Mouse (Mus musculus) common myeloid progenitor, adult 5-6 weeks (primary cell): ENCODE data around the gene Eva1c. TPM values are rescaled to one million over a fixed set of nuclear protein-coding genes. Genes with fewer than 3 reads are reported as not detected.

ENCODE experiments used
- ATAC-seq: replicated peaks from 2 replicates; pipeline ENCODE4 v1.8.0; 2016; ENCODE audit warnings: low read depth, mild to moderate bottlenecking, moderate TSS enrichment, inconsistent platforms; ENCODE audit not compliant: poor library complexity, severe bottlenecking
- total RNA-seq: library from RNA; stranded (forward); fragments of 200-1000, 187-1606 nt; gene quantifications from 2 replicates; pipeline ENCODE4 v1.2.3, GENCODE M21; 2017

Gene Eva1c
- total RNA-seq, 1 experiment from 2014 or later, result not detected

DNA sequence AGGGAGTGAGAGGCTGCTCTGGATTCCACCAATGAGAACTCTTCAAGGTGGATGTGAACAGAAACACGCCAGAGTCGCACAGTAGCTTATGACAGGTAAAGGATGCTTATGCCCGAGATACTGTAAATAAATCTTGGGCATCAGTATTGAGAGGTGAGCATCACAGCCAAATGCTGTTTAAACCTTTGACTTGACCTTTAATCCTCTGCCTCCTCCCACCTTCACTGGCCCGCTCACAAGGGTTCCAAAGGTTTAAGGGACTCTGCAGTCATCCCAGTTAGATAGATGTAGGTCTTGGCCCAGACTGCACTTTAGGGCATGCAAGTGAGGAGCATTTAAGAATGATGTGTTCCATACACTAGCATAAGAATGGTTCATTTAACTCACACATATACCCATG, 31.7 kb downstream of the Eva1c start:
- ATAC-seq, result no peak

DNA sequence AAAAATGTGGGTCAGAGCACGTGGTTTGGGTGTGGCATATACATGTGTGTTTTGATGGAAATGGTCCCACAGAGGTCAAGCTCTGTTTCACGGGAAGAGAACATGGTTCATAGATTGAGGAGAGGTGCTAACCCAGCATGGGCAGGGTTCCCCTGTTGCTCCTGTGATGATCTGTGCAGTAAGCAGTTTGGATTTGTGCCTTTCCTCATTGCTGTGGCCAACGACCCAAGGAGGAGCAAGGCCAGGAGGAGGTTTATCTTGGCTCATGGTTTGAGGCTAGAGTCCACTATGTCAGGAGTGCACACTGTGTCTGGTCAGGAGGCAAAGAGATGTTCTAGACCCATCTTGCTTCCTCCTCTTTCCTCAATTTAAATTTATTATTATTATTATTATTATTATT, 36.5 kb downstream of the Eva1c start:
- ATAC-seq, result no peak

DNA sequence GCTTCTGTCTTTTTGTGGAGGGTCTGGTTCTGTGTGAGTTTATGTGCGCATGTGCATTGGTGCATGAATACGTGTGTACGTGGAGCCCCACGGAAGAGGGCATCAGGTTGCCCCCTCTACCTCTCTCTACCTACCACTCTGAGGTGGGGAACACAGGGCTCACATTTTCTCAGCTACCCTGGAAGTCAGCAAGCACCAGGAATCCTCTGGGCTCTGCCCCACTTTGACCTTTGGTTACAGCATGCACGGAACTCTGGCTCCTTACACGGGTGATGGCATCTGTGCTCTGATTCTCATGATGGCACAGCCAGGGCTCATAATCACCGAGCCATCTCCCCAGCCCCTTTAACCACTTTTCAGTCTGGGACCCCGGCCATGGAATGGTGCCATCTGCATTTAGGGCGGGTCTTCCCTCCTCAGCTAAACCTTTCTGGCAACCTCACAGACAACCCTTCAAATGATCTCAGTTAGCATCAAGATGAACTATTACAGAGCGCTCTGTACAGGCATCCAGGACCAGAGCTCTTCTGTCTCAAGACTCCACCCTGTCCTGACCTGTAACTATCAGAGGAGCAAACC, 37.0 kb downstream of the Eva1c start:
- no peak for ATAC-seq

DNA sequence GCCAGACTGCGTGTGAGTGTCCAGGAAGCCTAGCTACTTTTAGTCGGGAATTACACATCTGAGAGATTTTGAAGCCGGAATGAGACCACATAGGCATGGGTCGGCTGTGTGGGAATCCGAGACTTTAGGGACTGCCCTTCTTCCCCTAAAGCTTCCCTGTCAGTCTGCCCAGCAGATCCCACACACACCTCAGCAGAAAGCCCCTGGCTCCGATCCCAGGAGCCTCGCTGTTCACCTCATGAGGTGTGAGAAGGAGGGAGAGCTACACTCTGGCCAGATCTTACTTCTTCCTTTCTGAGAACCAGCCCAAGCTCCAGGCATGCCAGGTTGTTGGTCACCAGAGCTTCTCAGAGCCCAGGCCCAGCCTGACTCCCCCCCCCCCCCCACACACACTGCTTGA, 38.2 kb downstream of the Eva1c start:
- ATAC-seq, result no peak

DNA sequence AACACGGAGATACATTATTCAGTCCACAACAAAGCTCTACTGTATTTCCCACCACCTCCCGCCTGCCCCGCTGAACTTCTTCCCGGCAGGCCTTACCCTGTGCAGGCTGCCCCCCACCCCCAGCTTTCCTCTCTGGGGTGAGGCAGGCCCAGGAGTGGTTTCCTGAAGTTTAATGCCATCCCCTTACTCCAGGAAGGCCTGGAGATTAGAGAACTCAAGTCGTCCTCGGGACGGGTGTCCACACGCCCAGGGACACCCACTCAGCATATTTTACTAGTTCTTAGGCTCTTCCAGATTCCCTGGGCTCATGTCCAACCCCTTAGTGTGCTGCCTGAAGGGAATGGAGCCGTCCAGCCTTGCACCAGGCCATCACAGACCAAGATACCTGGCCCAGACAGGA, 39.1 kb downstream of the Eva1c start:
- no peak for ATAC-seq

DNA sequence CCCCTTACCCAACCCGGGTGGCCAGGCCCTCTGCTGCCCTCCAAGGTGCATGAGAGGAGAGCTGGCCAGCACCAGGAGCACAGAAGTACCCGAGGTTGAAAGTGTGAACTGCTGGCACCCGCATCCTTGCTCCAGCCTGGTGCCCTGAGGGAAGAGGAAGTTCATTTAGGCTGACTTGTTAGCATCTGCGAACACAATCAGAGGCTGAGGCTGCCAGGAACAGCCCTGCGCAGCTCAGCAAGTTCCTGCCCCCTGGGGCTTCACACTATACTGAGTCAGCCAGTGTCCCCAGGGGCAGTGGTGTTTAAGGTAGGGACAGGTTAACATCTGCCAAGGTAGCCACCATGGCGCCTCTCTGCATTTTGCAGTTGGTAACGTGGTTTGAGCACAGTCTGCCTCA, 41.6 kb downstream of the Eva1c start:
- 0 out of 2 replicates have a peak, but pooled peaks have one; percentile 56 for ATAC-seq

DNA sequence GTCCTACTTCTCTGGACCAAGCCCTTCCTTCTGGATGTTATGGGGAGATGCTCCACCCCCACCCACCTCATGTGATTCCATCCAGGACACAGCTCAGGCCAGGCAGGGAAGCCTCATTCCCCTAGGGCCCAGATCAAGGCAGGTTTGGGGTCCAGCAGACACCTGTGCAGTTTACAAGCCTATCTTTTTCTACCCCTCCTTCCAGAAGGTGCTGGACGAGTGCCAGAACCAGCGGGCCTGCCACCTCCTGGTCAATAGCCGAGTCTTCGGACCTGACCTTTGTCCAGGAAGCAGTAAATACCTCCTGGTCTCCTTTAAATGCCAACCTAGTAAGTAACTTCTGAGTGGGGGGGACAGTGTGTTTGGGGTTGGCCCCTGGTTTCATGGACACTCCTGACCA, 42.8 kb downstream of the Eva1c start:
- ATAC-seq, result no peak

DNA sequence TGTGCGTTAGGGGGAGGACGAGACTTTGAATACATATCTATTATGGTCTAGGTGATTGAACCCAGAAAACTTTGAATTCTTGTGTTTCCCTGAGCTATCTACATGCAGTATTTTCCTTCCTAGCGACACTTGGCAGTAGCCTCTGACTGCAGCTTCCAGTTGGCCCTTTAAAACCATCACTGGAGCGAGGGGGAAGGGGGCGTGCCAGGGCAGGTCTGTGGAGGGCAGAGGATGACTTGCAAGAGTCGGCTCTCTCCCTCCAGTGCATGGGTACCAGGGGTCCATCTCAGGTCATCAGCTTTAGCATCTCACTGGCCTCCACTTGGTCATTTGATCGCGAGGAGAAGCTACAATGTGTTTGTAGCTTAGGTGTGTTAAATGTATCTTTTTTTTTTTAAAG, 46.4 kb downstream of the Eva1c start:
- ATAC-seq, result no peak

DNA sequence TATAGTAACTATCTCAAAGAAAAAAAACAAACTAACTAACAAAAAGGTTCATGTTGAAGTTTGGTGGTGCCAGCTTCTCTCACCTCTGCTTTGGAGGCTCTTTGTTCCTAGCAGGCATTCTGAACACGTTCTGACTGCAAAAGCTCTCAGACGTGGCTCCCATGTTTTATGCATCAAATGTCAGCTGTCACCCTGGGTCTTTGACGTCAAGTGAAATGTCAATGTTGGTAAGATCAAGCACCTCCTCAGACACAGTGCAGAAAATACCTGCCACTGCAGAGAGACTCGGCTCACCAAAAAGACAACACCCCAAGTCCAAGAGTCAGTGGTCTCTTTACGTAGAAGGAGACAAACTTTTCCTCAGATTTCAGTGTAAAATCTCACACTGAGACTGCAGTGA, 48.0 kb downstream of the Eva1c start:
- no peak for ATAC-seq

DNA sequence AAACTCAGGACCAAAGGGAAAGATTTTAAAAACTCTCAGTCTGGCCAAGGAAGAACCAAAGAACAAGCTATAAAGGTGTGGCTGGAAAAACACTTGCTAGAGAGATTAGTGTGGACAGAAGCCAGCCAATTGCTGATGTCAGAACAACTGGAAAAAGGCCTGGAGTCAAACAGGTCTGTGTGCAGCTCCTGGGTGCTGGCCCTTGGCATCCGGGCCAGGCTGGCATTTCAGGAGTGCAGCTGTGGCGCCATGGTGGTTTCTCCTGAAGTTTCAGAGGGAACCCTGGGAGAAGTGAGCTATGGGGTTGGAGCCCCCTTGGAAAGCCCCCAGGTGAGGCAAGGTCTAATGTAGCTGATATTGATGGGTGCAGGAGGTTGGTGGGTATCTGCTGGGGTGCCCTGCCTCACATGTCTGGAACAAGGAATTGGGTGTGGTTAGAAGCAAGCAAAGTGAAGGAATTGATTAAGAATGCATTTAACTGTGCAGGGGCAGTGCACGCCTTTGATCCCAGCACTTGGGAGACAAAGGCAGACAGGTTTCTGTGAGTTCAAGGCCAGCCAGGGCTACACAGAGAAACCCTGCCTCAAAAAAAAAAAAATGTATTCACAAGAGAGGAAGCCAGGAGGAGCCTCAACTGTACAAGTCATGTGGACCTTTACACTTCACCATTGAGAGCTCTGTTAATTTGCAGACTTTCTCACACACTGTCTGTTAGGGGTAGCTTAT, 51.8 kb downstream of the Eva1c start:
- no peak for ATAC-seq

DNA sequence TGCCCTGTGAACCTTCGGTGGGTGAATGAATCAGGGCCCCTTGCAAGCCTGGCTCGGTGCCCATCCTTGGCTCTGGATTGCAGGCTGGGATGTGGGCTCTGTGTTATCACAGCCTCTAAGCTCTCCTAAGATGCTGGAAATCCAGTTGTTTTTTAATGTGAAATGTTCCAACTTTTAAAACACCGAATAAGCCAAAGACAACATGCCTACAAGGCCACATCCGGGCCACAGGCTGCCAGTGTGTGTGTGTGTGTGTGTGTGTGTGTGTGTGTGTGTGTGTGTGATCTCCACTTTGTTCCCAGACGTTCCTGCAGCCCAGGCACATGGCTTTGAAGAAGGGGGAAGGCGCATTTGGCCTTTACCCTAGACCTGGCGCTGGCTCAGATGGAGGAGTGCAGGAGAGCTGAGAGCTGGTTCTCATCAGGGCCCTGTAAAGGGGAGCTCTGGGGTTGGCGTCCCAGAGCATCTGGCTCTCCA, 56.0 kb downstream of the Eva1c start:
- ATAC-seq, result no peak

DNA sequence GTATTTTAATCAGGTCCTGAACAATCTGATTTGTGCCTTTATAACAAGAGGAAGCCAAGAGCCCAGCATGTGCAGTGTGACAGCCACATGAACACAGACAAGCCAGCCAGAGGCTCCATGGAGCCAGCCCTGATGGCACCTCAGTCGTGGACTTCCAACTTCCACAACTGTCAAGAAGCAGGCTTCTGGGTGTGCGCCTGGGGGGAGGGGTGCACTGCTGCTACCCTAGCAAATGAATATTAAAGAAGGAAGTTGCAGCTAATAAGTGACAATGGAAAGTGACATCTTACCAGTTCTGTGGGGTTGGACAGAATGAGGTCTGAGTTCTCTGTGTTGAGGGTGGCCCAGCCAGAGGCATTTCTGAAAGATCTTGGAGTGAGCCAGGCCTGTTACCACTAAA, 58.8 kb downstream of the Eva1c start:
- ATAC-seq, result peak; percentile 46

DNA sequence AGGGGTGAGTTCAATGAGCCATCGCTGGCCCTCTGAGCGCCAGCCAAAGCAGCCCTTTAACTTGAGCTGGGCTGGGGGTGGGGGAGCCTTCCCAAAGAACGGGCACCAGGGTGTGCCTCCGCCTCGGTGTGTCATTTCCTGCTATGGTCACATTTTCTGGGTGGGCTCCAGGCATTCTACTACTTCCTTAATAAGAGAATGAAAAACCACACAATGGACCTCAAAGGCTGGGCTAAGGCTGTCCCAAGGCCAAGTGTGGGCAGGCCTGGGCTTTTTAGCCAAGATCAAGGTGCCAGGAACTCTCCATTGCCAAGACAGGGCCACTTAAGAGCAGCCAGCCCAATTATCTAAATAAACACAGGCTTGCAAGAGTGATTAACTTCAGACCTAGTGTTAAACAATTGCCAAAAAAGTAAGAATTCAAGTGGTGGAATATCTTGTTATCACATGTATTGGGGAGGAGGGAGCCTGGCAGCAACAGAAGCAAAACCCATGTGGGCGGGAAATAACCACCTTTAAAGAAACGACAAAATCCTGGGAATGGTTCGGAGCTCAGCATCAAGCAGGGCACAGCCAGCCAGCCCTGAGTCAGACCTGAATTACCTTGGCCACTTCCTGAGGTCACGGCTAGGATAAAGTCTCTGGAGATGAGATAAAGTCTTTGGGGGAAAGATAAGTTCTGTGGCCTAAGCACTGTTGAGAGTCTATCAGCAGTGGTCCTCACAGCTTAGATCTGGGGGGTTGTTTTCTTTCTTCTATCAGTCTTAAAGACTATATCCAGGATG, 59.5 kb downstream of the Eva1c start:
- peak; percentile 77 for ATAC-seq

DNA sequence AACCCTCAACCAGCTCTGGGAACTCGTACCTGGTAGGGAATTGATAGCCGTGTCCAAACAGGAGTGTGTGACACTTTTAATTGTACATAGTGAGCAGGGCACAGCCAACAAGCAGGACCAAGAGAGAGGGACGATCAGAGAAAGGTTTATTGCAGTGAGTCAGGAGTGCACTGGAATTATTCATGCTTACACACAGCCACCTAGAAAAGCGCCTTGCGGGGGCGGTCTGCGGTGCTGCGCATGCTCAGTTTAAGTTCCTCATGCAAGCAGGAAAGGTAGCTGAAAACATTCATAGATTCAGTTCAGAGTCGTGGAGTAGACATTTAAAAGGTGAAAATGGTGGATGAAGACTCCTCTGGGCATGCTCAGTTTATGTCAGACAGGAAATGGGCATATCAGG, 64.2 kb downstream of the Eva1c start:
- no peak for ATAC-seq

DNA sequence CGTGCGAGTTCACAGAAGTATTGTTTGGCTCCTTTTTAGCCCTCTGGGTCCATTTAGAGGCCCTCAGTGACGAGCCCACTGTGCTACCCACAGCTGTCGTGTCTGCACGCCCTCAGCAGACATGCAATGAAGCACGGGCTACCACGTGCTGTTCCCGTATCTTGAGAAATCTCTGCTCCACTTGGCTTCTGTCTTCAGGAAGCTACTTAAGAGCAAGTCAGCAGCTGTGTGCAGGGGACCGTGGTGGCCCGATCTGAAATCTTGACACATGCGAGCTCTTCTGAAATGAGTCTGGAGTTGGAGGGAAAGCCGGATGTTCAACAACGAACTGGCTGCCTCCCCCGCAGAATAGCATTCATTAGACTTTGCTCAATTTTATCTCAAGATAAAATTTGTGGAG, 65.1 kb downstream of the Eva1c start:
- ATAC-seq, result 0 out of 2 replicates have a peak, but pooled peaks have one; percentile 11

DNA sequence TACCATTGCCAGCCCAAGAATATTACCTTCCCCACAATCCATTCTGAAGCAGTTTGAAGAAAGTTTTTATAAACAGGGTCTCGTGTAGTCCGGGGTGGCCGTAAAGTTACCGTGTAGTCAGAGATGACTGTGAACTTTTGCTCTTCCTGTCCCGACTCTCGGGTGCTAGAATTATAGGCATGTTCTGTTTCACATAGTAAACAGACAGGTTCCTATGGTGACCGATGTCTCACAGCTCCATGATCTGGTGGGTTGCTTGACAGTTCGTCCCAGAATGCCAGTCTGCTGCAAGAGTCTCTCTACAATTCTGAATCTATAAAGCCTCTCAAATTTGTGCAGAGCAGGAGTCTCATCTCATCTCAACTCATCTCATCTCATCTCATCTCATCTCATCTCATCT, 65.6 kb downstream of the Eva1c start:
- no peak for ATAC-seq

DNA sequence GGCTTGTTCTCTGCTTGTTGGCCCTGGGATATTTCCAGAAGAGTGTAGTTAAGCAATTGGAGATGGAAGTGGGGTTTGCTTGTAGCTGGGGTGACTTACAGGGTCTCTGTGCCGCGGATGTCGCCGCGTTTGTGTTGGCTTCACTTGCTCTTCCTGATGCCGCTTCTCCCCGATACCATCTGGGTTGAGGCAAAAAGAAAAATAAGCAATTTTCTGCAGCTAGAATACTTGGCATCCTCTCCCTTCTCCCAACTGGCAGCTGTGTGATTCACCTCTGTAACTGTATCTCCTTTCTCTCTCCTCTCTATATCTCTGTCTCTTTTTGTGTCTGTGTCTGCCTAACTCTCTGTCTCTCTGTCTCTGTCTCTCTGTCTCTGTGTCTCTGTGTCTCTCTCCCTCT, 66.5 kb downstream of the Eva1c start:
- no peak for ATAC-seq

DNA sequence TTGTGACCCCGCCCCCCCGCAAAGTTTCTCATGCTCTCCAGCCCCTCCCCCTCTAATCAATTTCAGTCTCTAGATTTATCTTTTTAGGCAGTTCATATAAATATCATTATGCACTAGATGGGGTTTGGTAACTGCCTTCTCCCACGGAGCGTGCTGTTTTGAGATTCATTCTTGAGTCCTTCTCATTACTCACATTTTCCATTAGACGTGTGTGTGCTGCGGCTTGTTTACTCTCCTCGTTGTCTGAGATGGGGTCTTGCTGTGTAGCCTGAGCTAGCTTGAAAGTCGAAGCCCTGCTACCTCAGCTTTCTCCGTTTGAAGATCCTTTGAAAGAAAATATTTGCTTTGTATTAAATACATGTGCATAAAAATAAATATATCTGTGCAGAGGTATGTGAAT, 67.3 kb downstream of the Eva1c start:
- ATAC-seq, result no peak

DNA sequence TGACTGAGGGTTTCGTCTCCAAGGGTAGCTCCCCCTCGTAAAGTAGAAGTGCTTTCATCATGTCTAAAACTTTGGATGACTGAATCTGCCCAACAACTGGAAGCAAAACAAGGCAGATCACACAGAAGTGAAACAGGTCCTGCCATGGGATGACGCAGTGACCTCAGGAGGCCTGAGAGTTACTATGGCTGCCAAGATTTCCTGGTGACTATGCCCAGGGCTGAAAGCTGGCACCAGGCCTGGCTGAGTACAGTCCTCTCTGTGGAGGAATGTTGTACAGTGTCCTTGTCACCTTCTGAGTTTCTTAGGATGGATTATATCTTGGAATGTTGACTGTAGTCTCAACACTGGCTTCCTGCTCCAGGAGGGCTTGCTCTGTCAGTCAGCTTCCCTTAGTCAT, 71.1 kb downstream of the Eva1c start:
- no peak for ATAC-seq

DNA sequence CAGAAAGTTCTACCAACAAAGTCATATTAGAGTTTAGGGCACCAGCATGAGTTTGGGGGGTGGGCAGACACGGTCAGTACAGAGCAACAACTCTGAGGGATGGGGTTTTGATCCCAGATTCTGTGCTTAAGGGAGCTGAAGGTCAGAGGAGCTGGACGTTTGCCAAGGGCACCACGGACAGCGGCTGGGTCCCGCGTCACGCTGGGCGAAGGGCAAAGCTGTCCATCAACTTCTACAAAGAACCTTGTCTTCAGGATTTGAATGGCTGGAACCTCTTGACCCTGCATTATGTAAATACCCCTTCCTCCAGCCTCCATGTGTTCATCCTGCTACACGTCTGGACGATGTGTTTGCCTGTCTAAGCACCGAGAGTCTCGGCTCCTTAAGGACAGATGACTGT, 73.0 kb downstream of the Eva1c start:
- no peak for ATAC-seq

DNA sequence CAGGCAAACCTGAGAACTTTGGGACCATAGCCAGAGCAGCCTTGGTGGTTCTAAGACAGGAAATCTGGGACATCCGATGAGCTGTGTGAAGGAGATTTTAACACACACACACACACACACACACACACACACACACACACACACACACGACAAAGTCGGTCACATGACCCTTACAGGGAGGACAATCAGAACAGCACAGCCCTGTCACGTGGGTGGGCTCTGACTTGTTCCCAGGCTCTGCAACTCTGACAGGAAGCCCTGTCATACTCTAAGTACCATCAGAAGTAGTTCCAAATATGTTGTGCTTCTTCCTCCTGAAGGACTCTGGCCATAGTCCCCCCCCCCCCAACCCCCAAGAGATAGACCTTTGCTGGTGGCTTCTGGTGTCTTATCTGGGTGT, 74.8 kb downstream of the Eva1c start:
- no peak for ATAC-seq
